Mouse (Mus musculus): ENCODE results near the gene Anapc15-ps.
"Not testable (repeated sequence)": the region's sequence is repeated elsewhere in the genome, so short reads cannot be mapped to it uniquely, and the experiment has no call there.

Gene Anapc15-ps

DNA sequence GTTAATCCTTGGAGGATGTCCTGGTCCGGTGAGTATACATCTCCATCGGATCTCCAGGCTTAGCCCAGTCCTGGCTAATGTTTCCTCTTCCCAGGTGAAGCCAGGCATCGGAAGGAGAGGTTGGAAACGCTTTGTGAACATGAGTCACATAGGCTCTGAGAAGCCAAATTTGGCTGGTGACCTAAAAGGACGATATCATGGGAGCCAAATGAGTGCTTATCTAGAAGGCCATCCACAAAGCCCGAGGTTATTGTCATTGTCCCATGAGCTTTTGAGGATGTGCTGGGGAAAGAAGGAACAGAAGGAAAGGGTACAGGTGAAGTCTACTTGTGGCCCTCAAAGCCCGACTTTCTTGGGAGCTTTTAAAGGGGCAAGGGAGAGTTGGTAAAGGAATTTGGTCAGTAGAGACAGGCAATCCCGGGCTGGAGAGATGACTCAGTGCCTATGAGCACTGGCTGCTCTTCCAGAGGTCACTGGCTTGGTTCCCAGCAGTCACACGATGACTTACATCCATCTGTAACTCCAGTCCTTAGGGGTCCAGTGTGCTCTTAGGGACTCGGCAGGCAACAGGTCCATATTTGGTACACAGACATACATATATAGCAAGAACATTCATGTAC, 42.4 kb downstream of the Anapc15-ps start:
- DNase-seq (ENCODE audit: low read depth, low spot score), result no peak

DNA sequence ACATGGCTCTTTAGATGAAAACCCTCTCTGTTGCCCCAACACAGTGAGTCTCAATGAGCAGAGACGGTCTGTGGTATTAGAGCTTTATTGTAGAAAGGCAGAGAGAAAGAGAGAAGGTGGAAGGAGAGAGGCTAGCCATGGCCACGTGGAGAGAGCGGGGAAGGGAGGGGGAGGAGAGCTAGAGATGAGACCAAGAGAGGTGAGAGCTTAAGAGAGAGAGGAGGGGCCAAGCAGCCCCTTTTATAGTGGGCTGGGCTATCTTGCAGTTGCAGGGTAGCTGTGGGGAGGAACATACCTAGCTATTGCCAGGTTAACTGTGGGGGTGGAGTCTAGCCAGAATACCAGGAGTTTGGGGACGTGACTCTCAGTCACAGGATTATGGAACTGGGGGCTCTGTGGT, 43.1 kb downstream of the Anapc15-ps start:
- DNase-seq (ENCODE audit: low read depth, low spot score), result not testable (repeated sequence)

DNA sequence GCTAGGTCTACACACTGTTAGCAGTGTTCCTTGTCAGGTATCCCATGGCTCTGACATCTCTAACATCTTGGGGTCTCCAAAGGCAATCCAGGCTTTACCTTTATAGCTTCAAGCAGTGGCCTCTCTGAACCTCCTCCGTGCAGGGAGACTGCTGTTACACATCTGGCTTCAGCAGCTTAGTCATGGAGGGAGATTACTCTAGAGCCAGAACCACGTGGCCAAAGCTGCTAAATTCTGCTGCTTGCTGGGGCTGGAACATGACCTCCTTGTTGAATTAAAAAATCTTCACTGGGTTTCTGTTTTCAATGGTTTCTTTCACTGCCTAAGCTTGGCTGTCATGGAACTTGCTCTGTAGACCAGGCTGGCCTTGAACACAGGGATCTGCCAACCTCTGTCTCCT, 44.9 kb downstream of the Anapc15-ps start:
- no peak for DNase-seq (ENCODE audit: low read depth, low spot score)

DNA sequence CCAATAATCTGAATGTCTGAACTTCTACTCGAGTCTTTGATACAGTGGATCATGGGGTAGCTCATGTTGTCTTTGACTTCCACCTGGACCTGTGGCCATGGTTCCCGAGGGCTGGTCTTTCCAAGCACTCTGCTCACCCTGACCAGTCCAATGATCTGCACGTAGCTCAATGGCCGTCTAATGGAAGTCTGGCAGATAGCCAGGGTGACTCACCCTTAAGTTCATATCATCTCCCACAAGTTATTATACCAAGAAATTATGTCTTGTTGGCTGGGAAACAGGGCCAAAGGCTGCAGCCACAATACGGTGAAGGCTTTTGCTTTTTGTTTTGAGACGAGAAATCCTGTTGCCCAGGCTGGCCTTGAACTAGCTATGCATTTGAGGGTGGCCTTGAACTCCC, 45.9 kb downstream of the Anapc15-ps start:
- DNase-seq (ENCODE audit: low read depth, low spot score), result no peak

DNA sequence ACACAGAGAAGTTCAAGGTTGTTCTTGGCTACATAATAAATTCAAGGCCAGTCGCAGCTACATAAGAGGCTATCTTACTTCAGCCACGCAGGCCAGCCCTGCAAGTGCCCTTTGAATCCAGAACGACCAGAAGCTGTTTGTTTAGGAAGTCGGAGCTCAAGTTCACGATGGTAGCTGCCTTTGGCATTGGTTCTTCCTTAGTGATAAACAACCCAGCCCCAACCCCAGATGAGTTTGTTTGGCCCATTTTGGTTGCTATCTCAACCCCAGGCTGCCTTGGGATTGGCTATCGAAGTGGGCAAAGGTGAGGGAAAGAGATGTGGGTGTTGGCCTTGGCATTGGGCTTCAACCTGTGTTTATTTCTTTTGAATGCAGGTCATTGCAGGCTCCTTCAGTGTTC, 48.0 kb downstream of the Anapc15-ps start:
- no peak for DNase-seq (ENCODE audit: low read depth, low spot score)

DNA sequence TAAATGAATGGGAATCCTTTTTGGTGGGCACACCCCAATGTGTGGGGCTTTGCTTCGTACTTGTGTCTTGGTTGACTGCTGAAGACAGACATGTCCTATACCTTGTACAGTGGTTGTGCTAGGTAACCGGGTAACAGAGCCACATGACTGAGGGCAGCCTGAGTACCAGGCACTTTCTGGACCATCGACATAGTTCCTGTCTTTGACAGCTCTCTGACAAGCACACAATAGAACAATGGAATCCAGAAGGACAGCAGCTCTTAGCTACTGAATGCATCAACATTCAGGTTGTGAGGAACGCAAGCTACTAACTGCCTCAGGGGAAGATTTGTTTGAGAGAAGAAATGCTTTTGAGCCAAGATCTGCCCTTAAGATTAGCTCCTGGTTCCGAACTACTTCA, 49.2 kb downstream of the Anapc15-ps start:
- peak; percentile 40 for DNase-seq (ENCODE audit: low read depth, low spot score)

DNA sequence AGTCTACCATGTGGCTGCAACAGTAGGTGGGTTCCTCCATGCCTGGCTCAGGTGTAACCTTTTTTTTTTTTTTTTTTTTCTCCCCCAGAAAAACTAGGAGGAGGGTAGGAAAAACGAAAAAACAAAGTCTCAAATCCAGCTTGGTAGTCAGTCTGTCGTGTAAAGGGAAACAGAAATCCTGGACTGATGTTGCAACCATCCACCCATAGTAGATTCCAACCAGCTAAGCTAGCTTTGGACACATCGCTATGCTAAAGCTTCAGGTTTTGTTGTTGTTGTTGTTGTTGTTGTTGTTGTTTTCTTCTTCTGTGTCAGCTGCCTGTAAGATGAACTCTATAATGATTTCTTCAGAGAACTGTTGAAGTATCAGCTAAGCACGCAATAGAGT, 49.7 kb downstream of the Anapc15-ps start:
- no peak for DNase-seq (ENCODE audit: low read depth, low spot score)

Data from brain, adult 2 months (tissue).